Comparison of ENCODE assay signal across 34 mouse cellular contexts in the genomic region with DNA sequence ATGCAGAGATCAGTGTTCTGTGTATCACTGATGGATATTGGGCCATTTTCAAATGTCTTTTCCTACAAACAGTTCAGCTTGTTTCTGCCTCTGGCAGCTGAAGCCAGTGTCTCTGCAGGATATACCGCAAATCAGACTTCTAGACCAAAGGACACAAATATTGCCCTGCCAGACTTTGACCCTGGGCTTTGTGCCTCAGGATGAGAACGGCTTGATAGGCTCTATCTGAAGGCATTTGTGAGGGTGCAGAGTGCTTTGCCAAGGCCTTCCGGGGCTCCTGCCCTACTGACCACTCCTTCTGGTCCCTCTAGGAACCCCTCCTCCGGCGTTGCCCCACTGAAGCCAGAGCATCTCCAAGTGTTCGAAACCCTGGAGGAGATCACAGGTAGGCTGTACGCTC. TPM values are rescaled to one million over a fixed set of nuclear protein-coding genes. Genes with fewer than 3 reads are reported as not detected.
DNase-seq lines count a peak whose midpoint lies in the region; ATAC-seq and TF ChIP-seq lines count a peak whose summit lies in the region.
"Had no signal": no experiment of that assay in that cellular context is flagged by ENCODE, and none has a peak within 500 bp of the region (broad histone marks: within the 10 kb centered on the region; RNA-seq: fewer than 3 reads in every experiment).

No protein-coding gene starts in this region.

- H3K27me3 ChIP-seq in kidney, embryonic 14.5 days (ENCODE audit: control insufficient read depth, insufficient read depth, low read length) = no peaks in the 10 kb centered on the region
- H3K27me3 ChIP-seq in intestine, postnatal 0 days (replicated peaks; ENCODE audit: control insufficient read depth, insufficient read depth, low read length) = no peaks in the 10 kb centered on the region
- H3K27me3 ChIP-seq in stomach, postnatal 0 days (ENCODE audit: control insufficient read depth, insufficient read depth, low read length) = no peaks in the 10 kb centered on the region
- no peaks in the 10 kb centered on the region for H3K27me3 ChIP-seq in hindbrain, postnatal 0 days (ENCODE audit: insufficient read depth, low read length)
- H3K27me3 ChIP-seq: embryonic facial prominence, embryonic 13.5 days; heart, embryonic 12.5 days; hindbrain, embryonic 13.5 days had no signal

- ATAC-seq in kidney, embryonic 14.5 days (ENCODE audit: low FRiP score, low TSS enrichment) = no peak
- ATAC-seq in intestine, postnatal 0 days = peak; percentile 58
- ATAC-seq in stomach, postnatal 0 days (ENCODE audit: low FRiP score, low TSS enrichment) = no peak
- no peak for ATAC-seq in hindbrain, postnatal 0 days
- ATAC-seq: CD4-positive, CD25-positive, alpha-beta regulatory T cell, adult 4 months had no signal

- WGBS in kidney, embryonic 14.5 days = 93% methylated on average over 7 of the region's 7 CpGs
- 49% methylated on average over 7 of the region's 7 CpGs for WGBS in intestine, postnatal 0 days
- WGBS in stomach, postnatal 0 days = 84% methylated on average over 7 of the region's 7 CpGs
- WGBS in hindbrain, postnatal 0 days = 91% methylated on average over 7 of the region's 7 CpGs

- H3K9ac ChIP-seq in kidney, embryonic 14.5 days (ENCODE audit: low read depth, low read length) = no peak overlapping the region
- H3K9ac ChIP-seq in intestine, postnatal 0 days (ENCODE audit: low read depth, low read length) = no peak overlapping the region
- H3K9ac ChIP-seq in stomach, postnatal 0 days (ENCODE audit: low read length) = no peak overlapping the region
- H3K9ac ChIP-seq in hindbrain, postnatal 0 days (replicated peaks; ENCODE audit: low read length) = no peak overlapping the region
- H3K9ac ChIP-seq: embryonic facial prominence, embryonic 13.5 days; heart, embryonic 12.5 days; hindbrain, embryonic 13.5 days; liver, embryonic 13.5 days had no signal

- no peak for TF ChIP-seq EP300 in stomach, postnatal 0 days (optimal IDR thresholded peaks at IDR 0.05)

- no peak overlapping the region for H3K27ac ChIP-seq in kidney, embryonic 14.5 days (ENCODE audit: low read depth, low read length)
- H3K27ac ChIP-seq in intestine, postnatal 0 days (ENCODE audit: low read depth, low read length) = peak overlapping the region; percentile 73
- H3K27ac ChIP-seq in stomach, postnatal 0 days (replicated peaks) = peak overlapping the region; percentile 87
- no peak overlapping the region for H3K27ac ChIP-seq in hindbrain, postnatal 0 days
- H3K27ac ChIP-seq: embryonic facial prominence, embryonic 13.5 days; hindbrain, embryonic 13.5 days; liver, embryonic 13.5 days; macrophage had no signal

- TF ChIP-seq CTCF in intestine, postnatal 0 days (IDR thresholded peaks at IDR 0.05; ENCODE audit: low read depth) = no peak
- no peak for TF ChIP-seq CTCF in stomach, postnatal 0 days (IDR thresholded peaks at IDR 0.05; ENCODE audit: low read depth)
- TF ChIP-seq CTCF in hindbrain, postnatal 0 days (IDR thresholded peaks at IDR 0.05; ENCODE audit: low read depth) = no peak

- no peaks in the 10 kb centered on the region for H3K9me3 ChIP-seq in kidney, embryonic 14.5 days (ENCODE audit: control insufficient read depth, low read length)
- H3K9me3 ChIP-seq in intestine, postnatal 0 days (ENCODE audit: control insufficient read depth) = no peaks in the 10 kb centered on the region
- no peaks in the 10 kb centered on the region for H3K9me3 ChIP-seq in stomach, postnatal 0 days (ENCODE audit: control insufficient read depth, low read length)
- no peaks in the 10 kb centered on the region for H3K9me3 ChIP-seq in hindbrain, postnatal 0 days (ENCODE audit: low read length)
- H3K9me3 ChIP-seq: embryonic facial prominence, embryonic 13.5 days; heart, embryonic 12.5 days; hindbrain, embryonic 13.5 days; liver, embryonic 13.5 days had no signal

- no peak overlapping the region for H3K4me2 ChIP-seq in kidney, embryonic 14.5 days (replicated peaks; ENCODE audit: low read depth, low read length)
- H3K4me2 ChIP-seq in intestine, postnatal 0 days (replicated peaks; ENCODE audit: low read depth) = peak overlapping the region; percentile 32; the same call in 1 of the 2 replicates
- H3K4me2 ChIP-seq in stomach, postnatal 0 days (replicated peaks; ENCODE audit: low read depth) = no peak overlapping the region
- H3K4me2 ChIP-seq in hindbrain, postnatal 0 days (ENCODE audit: low read depth, low read length) = no peak overlapping the region
- H3K4me2 ChIP-seq: embryonic facial prominence, embryonic 13.5 days; heart, embryonic 12.5 days; hindbrain, embryonic 13.5 days; liver, embryonic 13.5 days had no signal

- no peaks in the 10 kb centered on the region for H3K4me1 ChIP-seq in kidney, embryonic 14.5 days (ENCODE audit: control insufficient read depth, insufficient read depth, low read length)
- 0 out of 2 replicates have a peak, but pooled peaks cover 5% of the 10 kb centered on the region for H3K4me1 ChIP-seq in intestine, postnatal 0 days (replicated peaks; ENCODE audit: control insufficient read depth, insufficient read depth, low read length)
- H3K4me1 ChIP-seq in stomach, postnatal 0 days (replicated peaks; ENCODE audit: control insufficient read depth, insufficient read depth) = no peaks in the 10 kb centered on the region
- no peaks in the 10 kb centered on the region for H3K4me1 ChIP-seq in hindbrain, postnatal 0 days (ENCODE audit: insufficient read depth, low read length)
- H3K4me1 ChIP-seq: embryonic facial prominence, embryonic 13.5 days; heart, embryonic 12.5 days; hindbrain, embryonic 13.5 days; liver, embryonic 13.5 days had no signal

- no peak overlapping the region for H3K4me3 ChIP-seq in kidney, embryonic 14.5 days (ENCODE audit: low read length)
- H3K4me3 ChIP-seq in intestine, postnatal 0 days (ENCODE audit: low read depth, low read length) = no peak overlapping the region
- no peak overlapping the region for H3K4me3 ChIP-seq in stomach, postnatal 0 days (ENCODE audit: low read depth, low read length)
- H3K4me3 ChIP-seq in hindbrain, postnatal 0 days (ENCODE audit: low read length) = no peak overlapping the region
- H3K4me3 ChIP-seq: embryonic facial prominence, embryonic 13.5 days; heart, embryonic 12.5 days; hindbrain, embryonic 13.5 days; liver, embryonic 13.5 days had no signal

- H3K36me3 ChIP-seq in kidney, embryonic 14.5 days (ENCODE audit: control insufficient read depth, insufficient read depth, low read length) = peaks cover 84% of the 10 kb centered on the region
- peaks cover 96% of the 10 kb centered on the region for H3K36me3 ChIP-seq in intestine, postnatal 0 days (ENCODE audit: control insufficient read depth, insufficient read depth)
- peaks cover 31% of the 10 kb centered on the region for H3K36me3 ChIP-seq in stomach, postnatal 0 days (ENCODE audit: control insufficient read depth, insufficient read depth, low read length)
- no peaks in the 10 kb centered on the region for H3K36me3 ChIP-seq in hindbrain, postnatal 0 days (ENCODE audit: insufficient read depth, low read length)
- H3K36me3 ChIP-seq: liver, embryonic 13.5 days had no signal

- peak; percentile 50 for DNase-seq in kidney, adult 18-20 months
- DNase-seq in kidney, postnatal 14 days = peak; percentile 58
- DNase-seq in stomach, postnatal 0 days (ENCODE audit: low spot score) = peak; percentile 14
- no peak for DNase-seq in cerebellum, adult 11-12 months
- DNase-seq in hindbrain, postnatal 0 days (ENCODE audit: low spot score) = no peak
- DNase-seq: adrenal gland, postnatal 25 days; cerebellum, adult 18-20 months; cerebellum, postnatal 10 days; gastrocnemius, postnatal 36 days; heart, adult 18-20 months; heart, postnatal 4 days; layer of hippocampus, postnatal 36 days; left cerebral cortex, postnatal 4 days; liver, embryonic 13.5 days; lung, adult 2 months; lung, postnatal 10 days; midbrain, embryonic 14.5 days; right cerebral cortex, adult 18-20 months; right cerebral cortex, postnatal 4 days; thymus, postnatal 14 days had no signal

RNA-seq across cellular contexts. Expression of gene Mien1, which starts 12.2 kb away (rescaled TPM):
- polyA plus RNA-seq in kidney, embryonic 14.5 days (2014; fragmentation: Nextera tagmentation; extraction: Ambion mirVana) = 83.8 and 101 TPM in 2 replicates
- 264 and 265 TPM in 2 replicates for polyA plus RNA-seq in intestine, postnatal 0 days (2015; fragmentation: Nextera tagmentation; extraction: Ambion mirVana)
- polyA plus RNA-seq in stomach, postnatal 0 days (2015; fragmentation: Nextera tagmentation; extraction: Ambion mirVana) = 133 and 142 TPM in 2 replicates
- 70.0 and 73.9 TPM in 2 replicates for total RNA-seq in hindbrain, postnatal 0 days (2014; rRNA removed)
- 259 and 264 TPM in 2 replicates for polyA plus RNA-seq in hindbrain, postnatal 0 days (2015; fragmentation: Nextera tagmentation; extraction: Ambion mirVana)

RNA-seq across cellular contexts. Expression of gene Erbb2, which starts 14.3 kb away (rescaled TPM):
- polyA plus RNA-seq in kidney, embryonic 14.5 days (2014; fragmentation: Nextera tagmentation; extraction: Ambion mirVana) = 35.5 and 54.1 TPM in 2 replicates
- polyA plus RNA-seq in intestine, postnatal 0 days (2015; fragmentation: Nextera tagmentation; extraction: Ambion mirVana) = 19.4 and 20.7 TPM in 2 replicates
- 26.9 and 30.7 TPM in 2 replicates for polyA plus RNA-seq in stomach, postnatal 0 days (2015; fragmentation: Nextera tagmentation; extraction: Ambion mirVana)
- total RNA-seq in hindbrain, postnatal 0 days (2014; rRNA removed) = 8.0 and 11.7 TPM in 2 replicates
- polyA plus RNA-seq in hindbrain, postnatal 0 days (2015; fragmentation: Nextera tagmentation; extraction: Ambion mirVana) = 4.9 and 5.1 TPM in 2 replicates
- total RNA-seq: common myeloid progenitor, adult 5-6 weeks had no signal
- polyA plus RNA-seq: macrophage had no signal

RNA-seq across cellular contexts. Expression of gene Grb7, which starts 19.6 kb away (rescaled TPM):
- polyA plus RNA-seq in kidney, embryonic 14.5 days (2014; fragmentation: Nextera tagmentation; extraction: Ambion mirVana) = 52.3 and 66.8 TPM in 2 replicates
- polyA plus RNA-seq in intestine, postnatal 0 days (2015; fragmentation: Nextera tagmentation; extraction: Ambion mirVana) = 50.2 and 50.7 TPM in 2 replicates
- polyA plus RNA-seq in stomach, postnatal 0 days (2015; fragmentation: Nextera tagmentation; extraction: Ambion mirVana) = 23.0 and 23.8 TPM in 2 replicates
- 1.5 and 2.7 TPM in 2 replicates for total RNA-seq in hindbrain, postnatal 0 days (2014; rRNA removed)
- 1.7 and 2.0 TPM in 2 replicates for polyA plus RNA-seq in hindbrain, postnatal 0 days (2015; fragmentation: Nextera tagmentation; extraction: Ambion mirVana)
- total RNA-seq: adrenal gland, postnatal 25 days; common myeloid progenitor, adult 5-6 weeks; gastrocnemius, postnatal 36 days; heart, postnatal 4 days had no signal

RNA-seq across cellular contexts. Expression of gene Pgap3, which starts 26.3 kb away (rescaled TPM):
- 10.7 and 14.8 TPM in 2 replicates for polyA plus RNA-seq in kidney, embryonic 14.5 days (2014; fragmentation: Nextera tagmentation; extraction: Ambion mirVana)
- polyA plus RNA-seq in intestine, postnatal 0 days (2015; fragmentation: Nextera tagmentation; extraction: Ambion mirVana) = 14.7 and 15.1 TPM in 2 replicates
- polyA plus RNA-seq in stomach, postnatal 0 days (2015; fragmentation: Nextera tagmentation; extraction: Ambion mirVana) = 11.0 and 13.4 TPM in 2 replicates
- total RNA-seq in hindbrain, postnatal 0 days (2014; rRNA removed) = 10.6 and 12.0 TPM in 2 replicates
- polyA plus RNA-seq in hindbrain, postnatal 0 days (2015; fragmentation: Nextera tagmentation; extraction: Ambion mirVana) = 7.8 and 9.2 TPM in 2 replicates

RNA-seq across cellular contexts. Expression of gene Pnmt, which starts 40.3 kb away (rescaled TPM):
- polyA plus RNA-seq in kidney, embryonic 14.5 days (2014; fragmentation: Nextera tagmentation; extraction: Ambion mirVana) = 0.84 and 2.2 TPM in 2 replicates
- not detected in 2 replicates for polyA plus RNA-seq in intestine, postnatal 0 days (2015; fragmentation: Nextera tagmentation; extraction: Ambion mirVana)
- not detected in 2 replicates for polyA plus RNA-seq in stomach, postnatal 0 days (2015; fragmentation: Nextera tagmentation; extraction: Ambion mirVana)
- total RNA-seq in hindbrain, postnatal 0 days (2014; rRNA removed) = 1.2 and 5.4 TPM in 2 replicates
- polyA plus RNA-seq in hindbrain, postnatal 0 days (2015; fragmentation: Nextera tagmentation; extraction: Ambion mirVana) = 5.4 and 5.5 TPM in 2 replicates
- total RNA-seq: common myeloid progenitor, adult 5-6 weeks; heart, postnatal 4 days; layer of hippocampus, postnatal 36 days; monocyte, adult 5-6 weeks had no signal
- polyA plus RNA-seq: CD4-positive, CD25-positive, alpha-beta regulatory T cell, adult 4 months; forebrain, embryonic 11.5 days; heart, postnatal 0 days; large intestine, adult 2 months; liver, embryonic 13.5 days; macrophage; stomach, embryonic 14.5 days; urinary bladder, adult 2 months had no signal

Comparison
In these comparisons a context has a peak if more than half of its experiments do, and no peak if none do; other contexts are left out.
1. DNase-seq: peak in kidney, adult 18-20 months (single experiment), kidney, postnatal 14 days (single experiment) and stomach, postnatal 0 days (single experiment); none in cerebellum, adult 11-12 months (single experiment) and hindbrain, postnatal 0 days (single experiment).
2. H3K27ac ChIP-seq: peak in intestine, postnatal 0 days (single experiment) and stomach, postnatal 0 days (single experiment); none in kidney, embryonic 14.5 days (single experiment) and hindbrain, postnatal 0 days (single experiment).